Mouse (Mus musculus): ENCODE measurements at regions not wholly inside any gene's neighbourhood (a gene's known extent, or its start where the extent isn't known, plus 50 kb on each side); places are given as distances from the start of the nearest gene placed in this dataset. TPM values are rescaled to one million over a fixed set of nuclear protein-coding genes. Genes with fewer than 3 reads are reported as not detected.
"Not testable (repeated sequence)": the region's sequence is repeated elsewhere in the genome, so short reads cannot be mapped to it uniquely, and the experiment has no call there.

DNA sequence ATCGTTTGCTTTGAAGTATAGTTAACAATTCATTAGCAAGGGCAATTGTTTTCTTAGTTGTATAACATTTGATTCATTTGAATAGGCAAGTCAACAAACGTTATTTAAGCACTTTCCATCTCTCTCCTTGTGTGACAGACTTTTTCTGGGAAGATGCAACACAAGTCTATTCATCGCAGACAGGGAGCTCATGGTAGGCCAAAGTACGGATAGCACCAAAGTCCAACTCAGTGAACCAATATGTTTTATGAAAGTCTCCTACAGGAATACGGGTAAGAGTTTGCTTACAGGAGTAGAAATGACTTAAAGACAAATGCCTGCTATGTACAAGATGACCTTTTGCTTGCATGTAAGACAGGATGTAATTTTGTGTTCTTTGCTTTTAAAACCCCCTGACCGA, 325.4 kb downstream of the Kif20b start:
- H3K4me1 ChIP-seq (ENCODE audit: insufficient read depth, low read length), result no peaks in the 10 kb centered on the region
- 80% methylated on average over 6 of the region's 6 CpGs for WGBS
- H3K9me3 ChIP-seq (ENCODE audit: low read length), result no peaks in the 10 kb centered on the region
- no peak overlapping the region for H3K4me2 ChIP-seq (replicated peaks; ENCODE audit: low read depth, low read length)
- H3K36me3 ChIP-seq (ENCODE audit: insufficient read depth, low read length), result no peaks in the 10 kb centered on the region
- H3K27ac ChIP-seq (ENCODE audit: low read length), result no peak overlapping the region
- ATAC-seq (ENCODE audit: low FRiP score, low TSS enrichment), result no peak
- no peak overlapping the region for H3K9ac ChIP-seq (replicated peaks; ENCODE audit: low read length)
- no peak overlapping the region for H3K4me3 ChIP-seq (ENCODE audit: low read length)
- H3K27me3 ChIP-seq (ENCODE audit: insufficient read depth, low read length), result no peaks in the 10 kb centered on the region

DNA sequence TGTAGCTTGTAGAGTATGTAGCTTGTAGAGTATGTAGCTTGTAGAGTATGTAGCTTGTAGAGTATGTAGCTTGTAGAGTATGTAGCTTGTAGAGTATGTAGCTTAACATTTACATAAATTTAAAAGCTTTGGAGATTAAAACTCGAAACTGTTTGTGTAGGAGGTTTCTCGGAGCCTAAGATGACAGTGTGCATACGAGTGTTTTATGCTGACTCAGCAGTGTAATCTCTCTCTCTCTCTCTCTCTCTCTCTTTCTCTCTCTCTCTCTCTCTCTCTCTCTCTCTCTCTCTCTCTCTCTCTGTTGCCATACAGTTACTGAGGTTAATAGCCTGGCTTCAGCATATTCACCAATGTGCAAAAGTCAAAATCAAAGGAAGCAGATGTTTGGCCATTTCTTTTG, 336.5 kb downstream of the Kif20b start:
- H3K36me3 ChIP-seq (ENCODE audit: insufficient read depth, low read length); ATAC-seq (ENCODE audit: low FRiP score, low TSS enrichment): not testable (repeated sequence)
- WGBS, result 76% methylated on average over 3 of the region's 3 CpGs

GRCm38 (mm10) chr19:35263101-35263500, 340.9 kb downstream of the Kif20b start:
- Histone ChIP-seq H3K4me3 (ENCODE audit: low read length) (no peak overlapping the region), H3K36me3 (ENCODE audit: insufficient read depth, low read length) (no peaks in the 10 kb centered on the region), H3K4me2 (replicated peaks; ENCODE audit: low read depth, low read length) (no peak overlapping the region), H3K4me1 (ENCODE audit: insufficient read depth, low read length) (no peaks in the 10 kb centered on the region), H3K9ac (replicated peaks; ENCODE audit: low read length) (no peak overlapping the region), H3K27me3 (ENCODE audit: insufficient read depth, low read length) (no peaks in the 10 kb centered on the region), H3K27ac (ENCODE audit: low read length) (no peak overlapping the region), H3K9me3 (ENCODE audit: low read length) (no peaks in the 10 kb centered on the region)
- no peak for ATAC-seq (ENCODE audit: low FRiP score, low TSS enrichment)

More for the DNA sequence above, 336.5 kb downstream of the Kif20b start:
- H3K9me3 ChIP-seq (ENCODE audit: low read length); H3K4me3 ChIP-seq (ENCODE audit: low read length); H3K27ac ChIP-seq (ENCODE audit: low read length); H3K27me3 ChIP-seq (ENCODE audit: insufficient read depth, low read length); H3K4me2 ChIP-seq (replicated peaks; ENCODE audit: low read depth, low read length); H3K4me1 ChIP-seq (ENCODE audit: insufficient read depth, low read length); H3K9ac ChIP-seq (replicated peaks; ENCODE audit: low read length): not testable (repeated sequence)

- H3K27me3 ChIP-seq (ENCODE audit: insufficient read depth, low read length), result no peaks in the 10 kb centered on the region
- no peak overlapping the region for H3K9ac ChIP-seq (replicated peaks; ENCODE audit: low read length)
- no peak for ATAC-seq (ENCODE audit: low FRiP score, low TSS enrichment)
- no peaks in the 10 kb centered on the region for H3K36me3 ChIP-seq (ENCODE audit: insufficient read depth, low read length)
- H3K4me3 ChIP-seq (ENCODE audit: low read length), result no peak overlapping the region
- no peaks in the 10 kb centered on the region for H3K9me3 ChIP-seq (ENCODE audit: low read length)
- no peak overlapping the region for H3K27ac ChIP-seq (ENCODE audit: low read length)
- H3K4me1 ChIP-seq (ENCODE audit: insufficient read depth, low read length), result no peaks in the 10 kb centered on the region
- no peak overlapping the region for H3K4me2 ChIP-seq (replicated peaks; ENCODE audit: low read depth, low read length)
- 47% methylated on average over 2 of the region's 2 CpGs for WGBS
Observed at GRCm38 (mm10) chr19:35278395-35278794, 356.2 kb downstream of the Kif20b start.

GRCm38 (mm10) chr19:35282775-35283447, 360.8 kb downstream of the Kif20b start:
- Histone ChIP-seq H3K9ac (replicated peaks; ENCODE audit: low read length) (no peak overlapping the region), H3K4me3 (ENCODE audit: low read length) (no peak overlapping the region), H3K4me2 (replicated peaks; ENCODE audit: low read depth, low read length) (no peak overlapping the region), H3K27ac (ENCODE audit: low read length) (no peak overlapping the region), H3K9me3 (ENCODE audit: low read length) (no peaks in the 10 kb centered on the region), H3K27me3 (ENCODE audit: insufficient read depth, low read length) (no peaks in the 10 kb centered on the region), H3K4me1 (ENCODE audit: insufficient read depth, low read length) (no peaks in the 10 kb centered on the region), H3K36me3 (ENCODE audit: insufficient read depth, low read length) (no peaks in the 10 kb centered on the region)
- 88% methylated on average over 4 of the region's 4 CpGs for WGBS
- no peak for ATAC-seq (ENCODE audit: low FRiP score, low TSS enrichment)

DNA sequence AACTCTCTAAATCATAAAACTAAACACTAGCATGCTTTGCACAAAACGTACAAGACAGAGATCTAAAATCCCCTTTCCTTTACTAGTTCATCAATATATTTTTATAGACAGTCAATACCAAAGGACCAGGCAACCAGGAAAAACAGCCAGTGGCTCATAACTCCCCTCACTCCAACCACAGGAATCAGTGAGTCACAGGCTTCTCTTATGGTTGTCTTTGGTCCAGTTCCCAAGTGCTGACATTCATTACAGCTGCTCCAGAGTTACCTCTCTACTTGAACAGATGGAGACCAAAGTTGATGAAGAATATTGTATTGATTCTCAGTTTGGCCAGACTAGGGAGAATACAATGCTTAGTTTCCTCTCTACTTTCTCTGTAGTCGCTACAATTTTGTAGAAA, 376.7 kb downstream of the Kif20b start:
- ATAC-seq (ENCODE audit: low FRiP score, low TSS enrichment), result no peak
- Histone ChIP-seq H3K27ac (ENCODE audit: low read length) (no peak overlapping the region), H3K4me2 (replicated peaks; ENCODE audit: low read depth, low read length) (no peak overlapping the region), H3K27me3 (ENCODE audit: insufficient read depth, low read length) (no peaks in the 10 kb centered on the region), H3K4me1 (ENCODE audit: insufficient read depth, low read length) (no peaks in the 10 kb centered on the region), H3K9me3 (ENCODE audit: low read length) (no peaks in the 10 kb centered on the region), H3K9ac (replicated peaks; ENCODE audit: low read length) (no peak overlapping the region), H3K36me3 (ENCODE audit: insufficient read depth, low read length) (no peaks in the 10 kb centered on the region), H3K4me3 (ENCODE audit: low read length) (no peak overlapping the region)
- WGBS, result 76% methylated on average over 2 of the region's 2 CpGs

DNA sequence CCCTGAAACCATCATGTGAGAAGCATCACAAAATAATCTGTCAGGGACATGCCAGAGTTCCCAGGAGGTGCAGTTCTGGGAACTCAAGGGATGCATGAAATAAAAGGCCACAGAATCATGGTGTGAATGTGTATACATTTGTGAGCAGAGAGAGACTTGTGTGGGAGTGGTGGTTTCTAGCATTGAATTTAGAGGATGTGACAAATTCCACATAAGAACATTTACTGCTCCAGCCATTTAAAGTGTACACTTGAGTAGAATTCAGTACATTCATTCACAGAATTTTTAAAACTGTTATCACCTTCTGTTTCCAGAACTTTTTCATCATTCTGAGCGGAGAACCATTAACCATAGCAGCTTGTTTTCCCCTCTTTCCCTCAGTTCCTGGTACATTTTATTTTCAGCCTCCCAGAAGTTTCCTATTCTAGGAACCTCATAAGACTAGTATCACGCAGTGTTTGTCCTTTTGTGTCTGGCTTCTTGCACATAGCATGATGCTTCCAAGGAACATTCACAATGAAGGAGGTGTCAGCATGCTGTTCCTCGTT, 380.6 kb downstream of the Kif20b start:
- H3K4me1 ChIP-seq (ENCODE audit: insufficient read depth, low read length), result no peaks in the 10 kb centered on the region
- ATAC-seq (ENCODE audit: low FRiP score, low TSS enrichment), result no peak
- no peaks in the 10 kb centered on the region for H3K36me3 ChIP-seq (ENCODE audit: insufficient read depth, low read length)
- H3K4me3 ChIP-seq (ENCODE audit: low read length), result no peak overlapping the region
- no peaks in the 10 kb centered on the region for H3K27me3 ChIP-seq (ENCODE audit: insufficient read depth, low read length)
- no peak overlapping the region for H3K9ac ChIP-seq (replicated peaks; ENCODE audit: low read length)
- WGBS, result 84% methylated on average over 3 of the region's 3 CpGs
- H3K27ac ChIP-seq (ENCODE audit: low read length), result no peak overlapping the region
- H3K9me3 ChIP-seq (ENCODE audit: low read length), result no peaks in the 10 kb centered on the region
- H3K4me2 ChIP-seq (replicated peaks; ENCODE audit: low read depth, low read length), result no peak overlapping the region

Small RNA genes lying in the stretch of these regions (microRNA-seq; reads per million reads assigned to microRNA genes)
- not detected for gene Gm23075
